ENCODE assay signal across 41 mouse cellular contexts in genomic region chr4:92226326-92226725, GRCm38 (mm10). TPM values are rescaled to one million over a fixed set of nuclear protein-coding genes. Genes with fewer than 3 reads are reported as not detected.
DNase-seq lines count a peak whose midpoint lies in the region; ATAC-seq and TF ChIP-seq lines count a peak whose summit lies in the region.
"Had no signal": no experiment of that assay in that cellular context is flagged by ENCODE, and none has a peak within 500 bp of the region (broad histone marks: within the 10 kb centered on the region; RNA-seq: fewer than 3 reads in every experiment).

No protein-coding gene starts in this region.

- no peak for TF ChIP-seq POLR2A in MEL (IDR thresholded peaks at IDR 0.05; ENCODE audit: control insufficient read depth in 1 of 2, insufficient read depth in 1 of 2, low read depth in 1 of 2, low read length in 2 of 2, poor library complexity in 1 of 2)

- H3K4me3 ChIP-seq in hindbrain, embryonic 14.5 days (replicated peaks; ENCODE audit: low read length), result no peak overlapping the region
- no peak overlapping the region for H3K4me3 ChIP-seq in hindbrain, embryonic 10.5 days
- H3K4me3 ChIP-seq in lung, embryonic 14.5 days (ENCODE audit: low read depth, low read length), result no peak overlapping the region
- H3K4me3 ChIP-seq in lung, postnatal 0 days (ENCODE audit: low read depth, low read length), result no peak overlapping the region
- H3K4me3 ChIP-seq in MEL (ENCODE audit: control insufficient read depth in 1 of 2, insufficient read depth in 1 of 2, low read depth in 2 of 2, low read length in 2 of 2), result no peak overlapping the region
- H3K4me3 ChIP-seq: erythroblast, embryonic 14.5 days; heart, embryonic 12.5 days; intestine, embryonic 15.5 days; liver, embryonic 12.5 days; midbrain, embryonic 13.5 days; myocyte; neural tube, embryonic 12.5 days; stomach, embryonic 15.5 days had no signal

- no peaks in the 10 kb centered on the region for H3K27me3 ChIP-seq in hindbrain, embryonic 14.5 days (ENCODE audit: control insufficient read depth, insufficient read depth, low read length)
- no peaks in the 10 kb centered on the region for H3K27me3 ChIP-seq in hindbrain, embryonic 10.5 days (ENCODE audit: insufficient read depth, poor library complexity, severe bottlenecking)
- no peaks in the 10 kb centered on the region for H3K27me3 ChIP-seq in lung, embryonic 14.5 days (ENCODE audit: insufficient read depth, low read length)
- no peaks in the 10 kb centered on the region for H3K27me3 ChIP-seq in lung, postnatal 0 days (replicated peaks; ENCODE audit: insufficient read depth, low read length)
- H3K27me3 ChIP-seq in MEL (ENCODE audit: control insufficient read depth in 1 of 2, insufficient read depth in 2 of 2, low read length in 2 of 2), result no peaks in the 10 kb centered on the region
- H3K27me3 ChIP-seq: heart, embryonic 12.5 days; intestine, embryonic 15.5 days; liver, embryonic 12.5 days; midbrain, embryonic 13.5 days; neural tube, embryonic 12.5 days; stomach, embryonic 15.5 days had no signal

- no peaks in the 10 kb centered on the region for H3K4me1 ChIP-seq in hindbrain, embryonic 14.5 days (replicated peaks; ENCODE audit: control insufficient read depth, insufficient read depth, low read length)
- H3K4me1 ChIP-seq in hindbrain, embryonic 10.5 days (replicated peaks), result no peaks in the 10 kb centered on the region
- H3K4me1 ChIP-seq in lung, embryonic 14.5 days (ENCODE audit: insufficient read depth), result no peaks in the 10 kb centered on the region
- no peaks in the 10 kb centered on the region for H3K4me1 ChIP-seq in lung, postnatal 0 days (ENCODE audit: insufficient read depth, low read depth, low read length)
- H3K4me1 ChIP-seq in MEL (ENCODE audit: control insufficient read depth in 1 of 2, insufficient read depth in 2 of 2, low read length in 2 of 2), result peaks cover 0 to 6% of the 10 kb centered on the region in 2 experiments; a peak in 1 of 4 replicates
- H3K4me1 ChIP-seq: heart, embryonic 12.5 days; intestine, embryonic 15.5 days; liver, embryonic 12.5 days; midbrain, embryonic 13.5 days; neural tube, embryonic 12.5 days; stomach, embryonic 15.5 days had no signal

- no peak overlapping the region for H3K9ac ChIP-seq in hindbrain, embryonic 14.5 days
- no peak overlapping the region for H3K9ac ChIP-seq in lung, embryonic 14.5 days
- no peak overlapping the region for H3K9ac ChIP-seq in lung, postnatal 0 days (replicated peaks; ENCODE audit: low read depth)
- no peak overlapping the region for H3K9ac ChIP-seq in MEL (ENCODE audit: control insufficient read depth, low read depth, low read length, poor library complexity, severe bottlenecking)
- H3K9ac ChIP-seq: heart, embryonic 12.5 days; intestine, embryonic 15.5 days; liver, embryonic 12.5 days; liver, postnatal 0 days; midbrain, embryonic 13.5 days; neural tube, embryonic 12.5 days; stomach, embryonic 15.5 days had no signal

- no peak overlapping the region for H3K4me2 ChIP-seq in hindbrain, embryonic 14.5 days (replicated peaks)
- H3K4me2 ChIP-seq in lung, embryonic 14.5 days, result no peak overlapping the region
- H3K4me2 ChIP-seq in lung, postnatal 0 days (replicated peaks; ENCODE audit: low read depth, low read length), result no peak overlapping the region
- H3K4me2 ChIP-seq: heart, embryonic 12.5 days; intestine, embryonic 15.5 days; liver, embryonic 12.5 days; midbrain, embryonic 13.5 days; neural tube, embryonic 12.5 days; stomach, embryonic 15.5 days had no signal

- no peaks in the 10 kb centered on the region for H3K36me3 ChIP-seq in hindbrain, embryonic 14.5 days (replicated peaks; ENCODE audit: control insufficient read depth, insufficient read depth)
- no peaks in the 10 kb centered on the region for H3K36me3 ChIP-seq in hindbrain, embryonic 10.5 days
- H3K36me3 ChIP-seq in lung, embryonic 14.5 days (ENCODE audit: insufficient read depth), result no peaks in the 10 kb centered on the region
- no peaks in the 10 kb centered on the region for H3K36me3 ChIP-seq in lung, postnatal 0 days (ENCODE audit: insufficient read depth, low read length)
- no peaks in the 10 kb centered on the region for H3K36me3 ChIP-seq in MEL (ENCODE audit: control insufficient read depth in 1 of 2, insufficient read depth in 2 of 2, low read length in 2 of 2)
- H3K36me3 ChIP-seq: G1E; heart, embryonic 12.5 days; intestine, embryonic 15.5 days; liver, embryonic 12.5 days; midbrain, embryonic 13.5 days; neural tube, embryonic 12.5 days; stomach, embryonic 15.5 days had no signal

- peak; percentile 25 for TF ChIP-seq RAD21 in MEL (IDR thresholded peaks at IDR 0.05; ENCODE audit: low read depth, low read length)

- H3K79me2 ChIP-seq in MEL (ENCODE audit: control insufficient read depth, insufficient read depth, low read length, poor library complexity), result no peaks in the 10 kb centered on the region

- no peak; the same call in 1 of the 2 replicates for TF ChIP-seq CTCF in lung, embryonic 14.5 days (IDR thresholded peaks at IDR 0.05; ENCODE audit: low read depth)
- no peak for TF ChIP-seq CTCF in lung, postnatal 0 days (IDR thresholded peaks at IDR 0.05)
- peak in 1 of 3 experiments; percentile 25; a peak in 2 of 6 replicates for TF ChIP-seq CTCF in MEL (IDR thresholded peaks at IDR 0.05 in 2 of 3, conservative IDR thresholded peaks at IDR 0.05 in 1 of 3; ENCODE audit: control insufficient read depth in 1 of 3, insufficient read depth in 1 of 3, low read depth in 2 of 3, low read length in 3 of 3, poor library complexity in 1 of 3, severe bottlenecking in 1 of 3)

- H3K9me3 ChIP-seq in hindbrain, embryonic 14.5 days (ENCODE audit: control insufficient read depth, low read length), result no peaks in the 10 kb centered on the region
- no peaks in the 10 kb centered on the region for H3K9me3 ChIP-seq in hindbrain, embryonic 10.5 days
- H3K9me3 ChIP-seq in lung, embryonic 14.5 days (ENCODE audit: low read depth, low read length), result no peaks in the 10 kb centered on the region
- no peaks in the 10 kb centered on the region for H3K9me3 ChIP-seq in lung, postnatal 0 days (ENCODE audit: low read length)
- no peaks in the 10 kb centered on the region for H3K9me3 ChIP-seq in MEL (replicated peaks; ENCODE audit: insufficient read depth, low read length)
- H3K9me3 ChIP-seq: G1E; heart, embryonic 12.5 days; intestine, embryonic 15.5 days; liver, embryonic 12.5 days; midbrain, embryonic 13.5 days; neural tube, embryonic 12.5 days; stomach, embryonic 15.5 days had no signal

- TF ChIP-seq EP300 in lung, postnatal 0 days (IDR thresholded peaks at IDR 0.05), result no peak
- TF ChIP-seq EP300 in MEL (IDR thresholded peaks at IDR 0.05; ENCODE audit: low read depth in 1 of 2, low read length in 2 of 2), result no peak

- 86% methylated on average over 2 of the region's 2 CpGs for WGBS in hindbrain, embryonic 14.5 days
- WGBS in hindbrain, embryonic 10.5 days, result 94% methylated on average over 2 of the region's 2 CpGs
- 58% methylated on average over 2 of the region's 2 CpGs for WGBS in lung, embryonic 14.5 days
- WGBS in lung, postnatal 0 days, result 58% methylated on average over 2 of the region's 2 CpGs

- no peak for ATAC-seq in hindbrain, embryonic 14.5 days (ENCODE audit: low FRiP score)
- ATAC-seq in lung, embryonic 14.5 days (ENCODE audit: insufficient read depth), result no peak
- ATAC-seq in lung, postnatal 0 days, result no peak
- ATAC-seq: hindbrain, embryonic 16.5 days; intestine, embryonic 15.5 days; liver, embryonic 12.5 days; liver, postnatal 0 days; midbrain, embryonic 13.5 days had no signal

- DNase-seq in hindbrain, embryonic 14.5 days (ENCODE audit: low spot score), result peak; percentile 42
- no peak for DNase-seq in hindbrain, embryonic 10.5 days (ENCODE audit: low spot score)
- DNase-seq in lung, embryonic 14.5 days, result peak; percentile 39
- DNase-seq in lung, postnatal 0 days (ENCODE audit: low spot score), result no peak
- peak; percentile 8 for DNase-seq in MEL (ENCODE audit: low read depth, low spot score)
- DNase-seq in brain, adult 2 months (ENCODE audit: low read depth, low spot score), result peak; percentile 14
- no peak for DNase-seq in spleen, postnatal 36 days (ENCODE audit: low spot score in 2 of 2)
- no peak for DNase-seq in ovary, postnatal 36 days (ENCODE audit: low spot score)
- DNase-seq: adrenal gland, adult 2 months; adrenal gland, postnatal 36 days; cerebellum, adult 8-10 months; gastrocnemius, postnatal 25 days; heart, postnatal 4 days; kidney, adult 9 months; kidney, postnatal 14 days; layer of hippocampus, postnatal 36 days; left cerebral cortex, postnatal 4 days; liver, postnatal 0 days; lung, postnatal 10 days; retina, postnatal 1 day; right cerebral cortex, postnatal 14 days; thymus, postnatal 14 days had no signal

- H3K27ac ChIP-seq in hindbrain, embryonic 14.5 days, result no peak overlapping the region
- no peak overlapping the region for H3K27ac ChIP-seq in hindbrain, embryonic 10.5 days
- H3K27ac ChIP-seq in lung, embryonic 14.5 days (ENCODE audit: low read depth), result no peak overlapping the region
- H3K27ac ChIP-seq in lung, postnatal 0 days (ENCODE audit: low read length), result no peak overlapping the region
- no peak overlapping the region for H3K27ac ChIP-seq in MEL (ENCODE audit: control insufficient read depth, low read depth, low read length)
- H3K27ac ChIP-seq: intestine, embryonic 15.5 days; liver, embryonic 12.5 days; macrophage; midbrain, embryonic 13.5 days; neural tube, embryonic 12.5 days; stomach, embryonic 15.5 days had no signal

TF ChIP-seq in MEL, 35 proteins besides CTCF, POLR2A, EP300 and RAD21:
- TF ChIP-seq NRF1 (IDR thresholded peaks at IDR 0.05; ENCODE audit: insufficient read depth, low read depth, low read length, poor library complexity, severe bottlenecking), result no peak
- peak; percentile 40 for TF ChIP-seq SMC3 (IDR thresholded peaks at IDR 0.05; ENCODE audit: low read depth, low read length)

RNA-seq across cellular contexts. Expression of gene Gm12666, which starts 34.8 kb away (rescaled TPM):
- polyA plus RNA-seq in hindbrain, embryonic 14.5 days (2014; fragmentation: Nextera tagmentation; extraction: Ambion mirVana), result not detected in 2 replicates
- polyA plus RNA-seq in hindbrain, embryonic 10.5 days (2016; fragmentation: Nextera tagmentation; extraction: Ambion mirVana), result not detected in 2 replicates
- not detected in 2 replicates for polyA plus RNA-seq in lung, embryonic 14.5 days (2014; fragmentation: Nextera tagmentation; extraction: Ambion mirVana)
- not detected in 2 replicates for polyA plus RNA-seq in lung, postnatal 0 days (2015; fragmentation: Nextera tagmentation; extraction: Ambion mirVana)
- total RNA-seq in MEL (2012; rRNA removed), result not detected in 2 replicates
- polyA plus RNA-seq in MEL (2012; ENCODE audit: insufficient read depth in 1 of 2, insufficient read length in 2 of 2, low read depth in 1 of 2, low replicate concordance in 2 of 2, missing spikeins in 1 of 2), result under 1 TPM in 1 of 2 experiments, not detected in 1; 0.28 TPM
- total RNA-seq: megakaryocyte-erythroid progenitor cell, adult 5-6 weeks had no signal
- polyA plus RNA-seq: adrenal gland, adult 2 months; embryonic facial prominence, embryonic 14.5 days; erythroblast, embryonic 14.5 days; forebrain, embryonic 11.5 days; frontal cortex, adult 2 months; heart, embryonic 12.5 days; heart, postnatal 0 days; hindbrain, embryonic 16.5 days; intestine, embryonic 15.5 days; limb, embryonic 14.5 days; liver, embryonic 12.5 days; liver, postnatal 0 days; macrophage; midbrain, embryonic 13.5 days; neural tube, embryonic 12.5 days; small intestine, adult 2 months; stomach, embryonic 15.5 days; urinary bladder, adult 2 months had no signal

Comparison
In these comparisons a context has a peak if more than half of its experiments do, and no peak if none do; other contexts are left out.
1. DNase-seq: peak in hindbrain, embryonic 14.5 days (single experiment), lung, embryonic 14.5 days (single experiment), MEL (single experiment) and brain, adult 2 months (single experiment); none in hindbrain, embryonic 10.5 days (single experiment), lung, postnatal 0 days (single experiment), spleen, postnatal 36 days (0 of 2) and ovary, postnatal 36 days (single experiment).